Mouse (Mus musculus) hindbrain, embryonic 13.5 days (tissue): ENCODE data around the gene Cobll1. TPM values are rescaled to one million over a fixed set of nuclear protein-coding genes. Genes with fewer than 3 reads are reported as not detected.

Source experiments
- polyA plus RNA-seq: library from polyadenylated mRNA; unstranded; fragments of >200 nt; fragmentation: Nextera tagmentation; extraction: Ambion mirVana; gene quantifications from 2 replicates; pipeline ENCODE4 v1.2.1, GENCODE M21; 2015

The Cobll1 gene
- polyA plus RNA-seq, 1 experiment from 2014 or later: 3.0 TPM

Other genes starting within 250 kb of the Cobll1 start
- gene Grb14, start 214.4 kb downstream of the Cobll1 start, polyA plus RNA-seq: 16.4 and 19.0 TPM in 2 replicates
- 1.3 and 1.5 TPM in 2 replicates for gene Slc38a11, start 124.6 kb upstream of the Cobll1 start, polyA plus RNA-seq